Comparison of ENCODE assay signal across 12 mouse cellular contexts in the genomic region with DNA sequence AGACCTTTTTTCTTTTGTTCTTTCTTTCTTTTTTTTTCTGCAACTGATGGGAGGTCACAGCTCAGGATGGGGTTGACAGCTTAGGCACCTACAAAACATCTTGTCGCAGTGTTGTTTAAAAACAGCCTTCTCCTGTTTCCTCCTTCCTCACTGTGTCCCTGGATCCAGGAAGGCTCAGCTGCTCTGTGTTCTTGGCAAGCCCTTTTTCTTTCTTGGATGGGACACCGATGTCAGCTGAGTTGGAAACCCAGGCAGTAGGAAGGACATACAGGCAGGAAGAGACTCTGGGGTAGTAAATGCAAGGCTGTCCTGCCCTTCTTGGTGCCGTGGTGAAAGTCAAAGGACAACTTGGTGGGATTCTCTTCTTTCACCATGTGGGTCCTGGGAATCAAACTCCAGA. TPM values are rescaled to one million over a fixed set of nuclear protein-coding genes. Genes with fewer than 3 reads are reported as not detected.
A peak's percentile ranks its signal among the peaks of the same experiment; 100 is the strongest.
DNase-seq lines count a peak whose midpoint lies in the region; ATAC-seq and TF ChIP-seq lines count a peak whose summit lies in the region.
"Had no signal": no experiment of that assay in that cellular context is flagged by ENCODE, and none has a peak within 500 bp of the region (broad histone marks: within the 10 kb centered on the region; RNA-seq: fewer than 3 reads in every experiment).

No protein-coding gene starts in this region.

- intact Hi-C loops in heart, postnatal 10 days (cut with DNase I): loop anchor here (5.0 to 10.0 kb wide), 2 partner anchors 101 to 279 kb away; partner anchors contain the start of genes Faap20 and Pex10

- no peak for TF ChIP-seq EP300 in liver, postnatal 0 days (IDR thresholded peaks at IDR 0.05; ENCODE audit: low read depth)

- H3K4me1 ChIP-seq in embryonic facial prominence, embryonic 14.5 days (ENCODE audit: control insufficient read depth, insufficient read depth, low read length): peaks cover 28% of the 10 kb centered on the region
- H3K4me1 ChIP-seq in liver, postnatal 0 days (ENCODE audit: insufficient read depth): peaks cover 40% of the 10 kb centered on the region

- no peak overlapping the region for H3K4me3 ChIP-seq in embryonic facial prominence, embryonic 14.5 days (ENCODE audit: low read depth, low read length)
- H3K4me3 ChIP-seq in liver, postnatal 0 days (ENCODE audit: low read depth, low read length): peak overlapping the region; percentile 95; the same call in 1 of the 2 replicates

- H3K27me3 ChIP-seq in embryonic facial prominence, embryonic 14.5 days (replicated peaks; ENCODE audit: control insufficient read depth, insufficient read depth, low read length): peaks cover 24% of the 10 kb centered on the region
- H3K27me3 ChIP-seq in liver, postnatal 0 days (ENCODE audit: insufficient read depth, low read length): peaks cover 28% of the 10 kb centered on the region

- H3K27ac ChIP-seq in embryonic facial prominence, embryonic 14.5 days (replicated peaks; ENCODE audit: low read depth, low read length): no peak overlapping the region
- no peak overlapping the region; the same call in 1 of the 2 replicates for H3K27ac ChIP-seq in liver, postnatal 0 days (ENCODE audit: low read depth)
- H3K27ac ChIP-seq: intestine, embryonic 15.5 days had no signal

- H3K36me3 ChIP-seq in embryonic facial prominence, embryonic 14.5 days (ENCODE audit: control insufficient read depth, insufficient read depth, low read length): peaks cover 26% of the 10 kb centered on the region
- peaks cover 34% of the 10 kb centered on the region for H3K36me3 ChIP-seq in liver, postnatal 0 days (replicated peaks; ENCODE audit: insufficient read depth, low read length)

- H3K4me2 ChIP-seq in embryonic facial prominence, embryonic 14.5 days (ENCODE audit: low read depth, low read length): peak overlapping the region; percentile 83; the same call in 1 of the 2 replicates
- peak overlapping the region; percentile 98 for H3K4me2 ChIP-seq in liver, postnatal 0 days (ENCODE audit: low read depth, low read length)

- H3K9ac ChIP-seq in embryonic facial prominence, embryonic 14.5 days (ENCODE audit: low read depth, low read length): peak overlapping the region; percentile 11; the same call in 1 of the 2 replicates
- H3K9ac ChIP-seq in liver, postnatal 0 days (replicated peaks): peak overlapping the region; percentile 91; the same call in 1 of the 2 replicates

- H3K9me3 ChIP-seq in embryonic facial prominence, embryonic 14.5 days (ENCODE audit: control insufficient read depth, low read length): no peaks in the 10 kb centered on the region
- no peaks in the 10 kb centered on the region for H3K9me3 ChIP-seq in liver, postnatal 0 days (ENCODE audit: low read length)
- H3K9me3 ChIP-seq: intestine, embryonic 15.5 days had no signal

- peak; percentile 86 for DNase-seq in gastrocnemius, adult 18-20 months (ENCODE audit: low spot score)
- no peak for DNase-seq in gastrocnemius, postnatal 10 days
- no peak for DNase-seq in embryonic facial prominence, embryonic 14.5 days (ENCODE audit: low spot score)
- peak; percentile 53 to 67 for DNase-seq in heart, postnatal 10 days
- DNase-seq in liver, postnatal 0 days: no peak
- no peak for DNase-seq in left cerebral cortex, adult 9 months (ENCODE audit: low spot score in 2 of 2)
- no peak for DNase-seq in adrenal gland, postnatal 4 days (ENCODE audit: low spot score in 2 of 2)
- no peak for DNase-seq in layer of hippocampus, adult 8-10 months (ENCODE audit: low spot score in 2 of 2)
- DNase-seq: right cerebral cortex, postnatal 25 days; thymus, postnatal 36 days had no signal

- WGBS in embryonic facial prominence, embryonic 14.5 days: 71% methylated on average over 3 of the region's 3 CpGs
- WGBS in liver, postnatal 0 days (ENCODE audit: insufficient replicate concordance): 65% methylated on average over 3 of the region's 3 CpGs

- TF ChIP-seq CTCF in liver, postnatal 0 days (IDR thresholded peaks at IDR 0.05; ENCODE audit: low read depth): no peak

- no peak for ATAC-seq in embryonic facial prominence, embryonic 14.5 days (ENCODE audit: low read depth)
- ATAC-seq in liver, postnatal 0 days: no peak
- ATAC-seq: intestine, embryonic 15.5 days had no signal

RNA-seq across cellular contexts. Expression of gene Pank4, which starts 1.9 kb away (rescaled TPM):
- 10 to 100 TPM; 31.9 to 35.6 TPM for total RNA-seq in gastrocnemius, adult 18-20 months (2021)
- 10 to 100 TPM; 26.1 to 28.7 TPM for total RNA-seq in gastrocnemius, postnatal 10 days (2021)
- polyA plus RNA-seq in embryonic facial prominence, embryonic 14.5 days (2014; fragmentation: Nextera tagmentation; extraction: Ambion mirVana): 34.5 and 38.8 TPM in 2 replicates
- 10 to 100 TPM; 36.5 to 36.8 TPM for total RNA-seq in heart, postnatal 10 days (2021)
- 10.9 and 11.4 TPM in 2 replicates for polyA plus RNA-seq in liver, postnatal 0 days (2015; fragmentation: Nextera tagmentation; extraction: Ambion mirVana)
- total RNA-seq in adrenal gland, postnatal 4 days (2021): 10 to 100 TPM; 32.4 to 39.2 TPM
- 10 to 100 TPM; 34.4 to 46.8 (median 42.3) TPM for total RNA-seq in layer of hippocampus, adult 8-10 months (2022)

RNA-seq across cellular contexts. Expression of gene Hes5, which starts 5.1 kb away (rescaled TPM):
- total RNA-seq in gastrocnemius, adult 18-20 months (2021): not detected
- under 1 TPM in 1 of 2 experiments, not detected in 1; 0.36 TPM for total RNA-seq in gastrocnemius, postnatal 10 days (2021)
- 2.1 and 2.8 TPM in 2 replicates for polyA plus RNA-seq in embryonic facial prominence, embryonic 14.5 days (2014; fragmentation: Nextera tagmentation; extraction: Ambion mirVana)
- not detected for total RNA-seq in heart, postnatal 10 days (2021)
- 0.15 and 0.21 TPM in 2 replicates for polyA plus RNA-seq in liver, postnatal 0 days (2015; fragmentation: Nextera tagmentation; extraction: Ambion mirVana)
- 1 to 10 TPM in 1 of 2 experiments, under 1 TPM in 1; 0.96 to 2.2 TPM for total RNA-seq in adrenal gland, postnatal 4 days (2021)
- total RNA-seq in layer of hippocampus, adult 8-10 months (2022): 10 to 100 TPM; 15.1 to 33.7 (median 22.6) TPM
- total RNA-seq: common myeloid progenitor, adult 5-6 weeks had no signal

RNA-seq across cellular contexts. Expression of gene Tnfrsf14, which starts 37.5 kb away (rescaled TPM):
- 1 to 10 TPM; 1.3 to 1.9 TPM for total RNA-seq in gastrocnemius, adult 18-20 months (2021)
- 1 to 10 TPM; 1.8 to 4.2 TPM for total RNA-seq in gastrocnemius, postnatal 10 days (2021)
- 0.98 and 1.3 TPM in 2 replicates for polyA plus RNA-seq in embryonic facial prominence, embryonic 14.5 days (2014; fragmentation: Nextera tagmentation; extraction: Ambion mirVana)
- total RNA-seq in heart, postnatal 10 days (2021): 1 to 10 TPM; 4.1 to 5.7 TPM
- 17.2 and 20.0 TPM in 2 replicates for polyA plus RNA-seq in liver, postnatal 0 days (2015; fragmentation: Nextera tagmentation; extraction: Ambion mirVana)
- total RNA-seq in adrenal gland, postnatal 4 days (2021): 10 to 100 TPM; 10.6 to 13.2 TPM
- total RNA-seq in layer of hippocampus, adult 8-10 months (2022): 1 to 10 TPM; 1.6 to 5.2 (median 3.8) TPM

Comparison
In these comparisons a context has a peak if more than half of its experiments do, and no peak if none do; other contexts are left out.
1. DNase-seq: peak in gastrocnemius, adult 18-20 months (single experiment) and heart, postnatal 10 days (2 of 2); none in gastrocnemius, postnatal 10 days (single experiment), embryonic facial prominence, embryonic 14.5 days (single experiment), liver, postnatal 0 days (single experiment), left cerebral cortex, adult 9 months (0 of 2), adrenal gland, postnatal 4 days (0 of 2) and layer of hippocampus, adult 8-10 months (0 of 2).
2. RNA of gene Hes5, which starts 5.1 kb away (total RNA-seq): 15.1 to 33.7 TPM in layer of hippocampus, adult 8-10 months; 0.96 to 2.2 TPM in adrenal gland, postnatal 4 days, 0.36 TPM in gastrocnemius, postnatal 10 days, not detected in gastrocnemius, adult 18-20 months and not detected in heart, postnatal 10 days; every median in the first group is over 4 times any median in the second.